Mouse (Mus musculus): ENCODE data around the gene Cse1l.

Gene Cse1l

GRCm38 (mm10) chr2:166903719-166904282, 2.0 kb upstream of the Cse1l start:
- peak in 1 of 2 experiments; percentile 31 for DNase-seq

DNA sequence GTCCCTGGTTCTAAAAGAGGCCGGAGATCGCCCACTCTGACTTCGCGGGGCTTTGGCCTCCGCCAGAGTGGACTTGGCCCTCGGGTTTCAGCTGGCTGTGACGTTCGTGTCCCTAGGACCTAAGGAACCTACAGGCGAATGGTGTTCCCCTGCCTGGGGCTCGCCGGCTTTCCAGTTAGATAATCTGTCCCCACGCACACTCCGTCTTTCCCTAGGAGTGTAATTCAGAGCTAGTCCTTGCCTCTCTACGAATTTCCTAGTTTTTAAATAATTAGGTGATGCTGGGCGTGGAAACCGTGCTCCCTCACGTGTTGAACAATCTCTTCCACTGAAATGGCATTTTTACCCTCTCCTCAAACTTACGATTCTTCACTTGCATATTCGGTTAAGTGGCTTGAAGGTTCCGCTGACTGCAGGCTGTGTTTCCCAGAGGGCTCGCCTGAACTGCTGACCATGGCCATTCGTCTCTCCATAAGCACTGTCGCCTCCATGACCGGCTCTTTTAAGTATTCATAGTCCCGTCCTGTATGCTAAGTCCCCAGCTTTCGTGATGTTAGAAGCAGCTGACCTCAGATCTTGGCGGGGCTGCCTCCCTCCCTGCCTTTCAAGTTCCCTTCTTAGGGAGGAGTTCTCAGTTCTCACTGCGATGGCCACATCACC, 813 bp downstream of the Cse1l start:
- DNase-seq: peak in 1 of 2 experiments; percentile 26

GRCm38 (mm10) chr2:166909729-166910128, 3.9 kb downstream of the Cse1l start:
- no peak for DNase-seq

DNA sequence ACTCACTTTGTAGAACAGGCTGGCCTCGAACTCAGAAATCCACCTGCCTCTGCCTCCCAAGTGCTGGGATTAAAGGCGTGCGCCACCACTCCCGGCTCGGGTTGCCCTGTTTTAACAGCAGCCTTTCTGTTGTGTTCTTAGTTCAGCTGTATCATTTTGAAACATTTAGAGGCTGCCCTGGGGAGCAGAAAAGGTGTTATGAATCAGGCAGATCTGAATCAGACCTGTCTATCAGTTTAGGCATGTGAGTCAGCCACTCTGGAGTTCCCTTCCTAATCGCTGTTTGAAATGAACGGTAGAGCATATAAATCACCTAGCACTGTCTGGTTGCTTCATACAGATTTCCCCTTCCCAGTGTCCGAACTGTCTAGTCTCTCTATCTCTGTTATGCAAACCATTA, 4.7 kb downstream of the Cse1l start:
- DNase-seq: no peak

DNA sequence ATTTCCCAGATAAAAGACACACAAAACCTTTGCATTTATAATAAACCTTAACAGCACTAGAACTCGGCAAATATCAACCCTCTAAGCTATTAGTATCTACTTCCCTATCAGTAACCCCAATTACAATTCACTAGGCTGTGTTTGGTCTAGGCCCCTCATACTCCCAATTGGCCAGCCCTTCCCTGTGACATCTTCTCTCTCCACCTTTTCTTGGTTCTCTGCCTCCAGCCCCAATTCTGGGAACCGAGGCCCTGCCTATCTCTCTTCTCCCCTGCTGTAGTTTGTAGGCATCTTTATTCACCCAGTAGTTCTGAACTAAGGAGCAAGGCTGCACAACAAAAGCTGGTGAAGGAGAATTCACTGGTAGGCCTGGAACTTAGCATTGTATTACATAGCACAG, 18.1 kb downstream of the Cse1l start:
- no peak for DNase-seq

DNA sequence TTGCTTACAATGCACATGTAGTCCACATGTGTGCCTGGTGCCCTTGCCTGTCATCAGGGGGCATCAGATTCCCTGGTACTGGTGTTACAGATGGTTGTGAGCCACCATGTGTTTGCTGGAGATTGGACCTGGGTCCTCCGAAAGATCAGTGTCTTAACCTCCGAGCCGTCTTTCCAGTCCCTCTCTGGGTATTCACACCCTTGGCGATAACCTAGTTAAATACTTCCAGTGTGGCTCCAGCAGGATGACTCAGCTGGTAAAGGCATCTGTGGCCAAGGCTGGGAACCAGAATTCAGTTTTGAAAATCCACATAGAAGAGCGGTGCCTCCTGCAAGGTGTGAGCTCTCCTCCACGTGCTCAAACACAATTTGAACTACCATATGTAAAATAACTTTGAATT, 28.1 kb downstream of the Cse1l start:
- no peak for DNase-seq

DNA sequence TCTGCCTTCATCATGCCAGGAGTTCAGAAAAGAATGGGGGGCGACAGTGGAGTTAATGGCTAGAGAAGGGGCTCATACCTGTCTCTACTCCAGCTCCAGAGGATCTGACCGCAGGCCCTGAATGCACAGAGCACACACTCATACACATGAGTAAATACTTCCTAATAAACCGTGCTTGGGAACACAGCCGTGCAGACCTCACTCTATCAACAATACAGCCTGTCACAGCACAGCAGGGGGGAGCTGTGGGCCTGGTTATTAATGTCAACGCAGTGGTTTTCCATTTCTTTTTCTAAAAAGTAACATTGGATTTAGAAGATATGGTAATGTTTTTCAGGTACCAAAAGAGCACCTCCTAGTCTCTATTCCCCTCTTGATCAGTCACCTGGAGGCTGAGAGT, 28.6 kb downstream of the Cse1l start:
- peak; percentile 20 to 22 for DNase-seq

- DNase-seq: no peak
Observed at GRCm38 (mm10) chr2:166935582-166935981, 29.7 kb downstream of the Cse1l start.

DNA sequence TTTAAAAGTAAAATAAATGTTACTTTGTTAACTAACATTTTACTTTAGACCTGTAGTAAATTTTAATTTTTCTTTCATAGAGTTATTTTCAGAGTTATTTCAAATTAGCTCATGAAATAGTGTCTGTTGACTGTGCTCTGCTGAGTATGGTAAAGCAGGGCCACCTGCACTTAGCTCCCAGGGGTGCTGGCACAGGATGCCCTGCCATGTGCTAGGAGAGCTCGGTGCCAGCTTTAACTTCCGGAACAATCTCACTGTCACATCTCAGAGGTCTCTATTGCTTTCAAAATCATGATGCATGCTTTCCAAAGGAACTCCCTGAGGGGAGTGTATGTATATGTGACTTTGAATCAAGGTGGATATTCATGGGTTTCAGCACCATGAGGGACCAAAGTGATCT, 30.3 kb downstream of the Cse1l start:
- DNase-seq: peak; percentile 40 to 52

- no peak for DNase-seq
Observed at GRCm38 (mm10) chr2:166943146-166943545, 37.3 kb downstream of the Cse1l start.

- DNase-seq: no peak
Observed at GRCm38 (mm10) chr2:166944346-166944745, 38.5 kb downstream of the Cse1l start.

DNA sequence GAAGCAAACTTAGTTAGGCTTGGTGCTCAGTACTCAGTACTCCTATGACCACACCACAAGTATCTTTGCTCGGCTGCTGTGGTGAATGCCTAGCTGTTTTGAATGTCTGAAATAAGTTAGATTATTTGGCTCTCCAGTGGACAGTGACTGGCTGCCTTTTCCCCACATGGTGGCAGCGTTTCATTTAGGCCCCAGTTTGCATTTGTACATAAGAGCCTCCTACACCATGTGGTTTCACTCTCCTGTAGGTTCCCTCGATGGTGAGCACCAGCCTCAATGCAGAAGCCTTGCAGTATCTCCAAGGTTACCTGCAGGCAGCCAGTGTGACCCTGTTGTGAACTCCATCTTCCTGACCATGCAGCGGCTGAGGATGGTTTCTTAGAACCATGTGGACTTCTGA, 39.6 kb downstream of the Cse1l start:
- DNase-seq: peak; percentile 27 to 30

- no peak for DNase-seq
Observed at GRCm38 (mm10) chr2:166948246-166948645, 42.4 kb downstream of the Cse1l start.

GRCm38 (mm10) chr2:166948936-166949335, 43.1 kb downstream of the Cse1l start:
- no peak for DNase-seq

GRCm38 (mm10) chr2:166950853-166951648, 45.2 kb downstream of the Cse1l start:
- peak; percentile 59 to 68 for DNase-seq

- DNase-seq: peak in 1 of 2 experiments; percentile 20
Observed at GRCm38 (mm10) chr2:166952151-166952550, 46.3 kb downstream of the Cse1l start.

DNA sequence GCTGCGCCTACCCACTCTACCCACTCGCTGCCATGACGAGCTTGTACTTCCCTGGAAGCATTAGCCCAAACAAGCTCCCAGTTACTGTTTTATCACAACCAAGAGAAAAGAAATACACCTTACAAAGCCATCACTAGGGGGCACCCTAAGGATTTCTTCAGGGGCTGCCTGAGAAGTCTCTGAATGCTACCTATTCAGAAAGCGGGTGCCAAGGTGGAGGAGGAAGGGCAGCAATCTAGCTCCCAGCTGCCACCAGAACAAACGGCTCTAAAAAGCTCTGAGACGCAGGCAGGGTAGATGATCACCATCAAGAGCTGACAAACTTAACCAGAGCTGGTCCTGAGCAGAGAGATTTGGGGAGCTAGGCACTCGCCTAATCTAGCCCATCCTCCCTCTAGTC, 51.0 kb downstream of the Cse1l start:
- DNase-seq: peak; percentile 81 to 89

DNA sequence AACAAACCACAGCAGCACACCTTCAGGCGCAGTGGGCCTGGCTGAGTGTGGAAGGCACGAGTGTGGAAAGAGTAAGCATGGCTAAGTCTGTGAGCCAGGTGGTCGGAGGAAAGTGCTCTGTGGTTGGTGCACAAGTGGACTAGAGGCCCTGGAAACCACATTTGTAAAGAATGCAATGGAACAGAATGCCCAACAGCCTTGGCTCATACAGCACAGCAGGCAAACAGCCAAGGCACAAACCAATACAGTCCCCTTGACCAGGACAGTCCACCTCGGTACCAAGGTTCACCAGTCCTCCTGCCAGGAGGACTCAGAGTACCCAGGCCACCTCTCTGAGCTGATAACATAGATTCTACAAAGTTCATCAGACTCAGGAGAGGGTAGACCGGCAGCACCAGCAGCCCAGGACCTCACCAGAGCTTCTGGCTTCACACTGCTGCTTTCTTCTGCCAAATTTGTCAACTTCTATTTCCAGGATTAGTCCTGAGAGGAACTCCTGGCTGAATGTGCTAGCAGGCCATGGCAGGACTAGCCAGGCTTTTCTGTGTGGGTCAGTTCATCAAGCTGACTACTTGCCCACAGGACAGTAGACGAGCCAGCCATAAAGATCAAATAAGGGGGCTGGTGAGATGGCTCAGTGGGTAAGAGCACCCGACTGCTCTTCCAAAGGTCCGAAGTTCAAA, 54.9 kb downstream of the Cse1l start:
- peak; percentile 61 to 68 for DNase-seq

- no peak for DNase-seq
Observed at GRCm38 (mm10) chr2:166963257-166963656, 57.4 kb downstream of the Cse1l start.

DNA sequence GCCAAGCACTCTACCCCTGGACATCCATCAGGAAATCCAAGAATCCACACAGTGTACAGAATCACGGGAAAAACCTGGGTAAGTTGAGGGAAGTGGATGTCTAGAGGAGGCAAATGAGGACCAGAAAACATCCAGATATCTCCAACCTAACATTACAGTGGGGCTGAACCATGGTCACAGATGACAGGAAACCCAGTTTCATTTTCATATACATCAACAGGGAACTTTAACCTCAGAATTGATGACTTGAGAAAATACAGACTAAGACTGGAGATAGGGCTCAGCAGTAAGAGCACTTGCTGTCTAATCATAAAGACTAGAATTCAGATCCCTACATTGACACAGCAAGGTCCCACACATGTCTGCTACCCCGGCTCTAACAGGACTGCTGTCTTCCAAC, 58.9 kb downstream of the Cse1l start:
- DNase-seq: no peak

DNA sequence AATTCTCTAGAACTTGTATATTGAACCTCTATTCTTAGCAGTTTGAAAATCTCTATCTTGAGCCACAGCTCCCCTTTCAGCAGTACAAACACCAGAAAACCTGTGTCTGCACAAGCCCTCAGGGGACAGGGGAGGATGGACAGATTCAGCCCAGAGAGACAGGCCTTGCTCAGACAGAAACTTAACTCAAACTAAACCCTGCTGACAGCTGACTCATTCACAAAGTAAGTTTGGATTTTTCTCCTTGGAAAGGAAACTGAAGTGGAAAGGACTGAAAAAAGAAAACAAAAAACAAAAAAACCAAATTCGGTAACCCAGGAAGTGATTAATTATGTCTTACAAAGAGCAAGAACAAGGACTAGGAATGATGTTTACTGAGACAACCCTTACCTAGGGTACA, 67.3 kb downstream of the Cse1l start:
- DNase-seq: no peak

- DNase-seq: no peak
Observed at GRCm38 (mm10) chr2:166974177-166974872, 68.5 kb downstream of the Cse1l start.

DNA sequence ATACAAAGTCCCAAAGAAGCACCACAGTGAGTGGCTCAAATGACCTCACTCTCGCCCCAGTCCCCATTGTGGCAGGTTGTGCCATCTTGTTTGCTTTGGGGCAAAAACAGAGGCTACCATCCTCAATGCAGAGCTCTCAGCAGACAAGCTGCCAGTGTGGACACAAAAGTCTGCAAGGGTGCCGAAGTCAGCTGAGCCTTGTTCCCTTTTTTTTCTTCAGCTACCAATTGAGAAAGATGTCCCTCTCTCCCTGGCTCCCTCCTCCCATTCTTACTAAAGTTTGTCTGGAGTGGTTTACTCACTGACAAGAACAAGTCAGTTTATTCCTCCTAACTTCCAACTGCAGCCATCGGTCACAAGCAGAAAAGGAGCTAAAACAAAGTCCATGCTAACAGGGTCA, 70.5 kb downstream of the Cse1l start:
- no peak for DNase-seq
